Mouse (Mus musculus) forebrain, embryonic 15.5 days (tissue): ENCODE measurements around the gene Zfp619. TPM values are rescaled to one million over a fixed set of nuclear protein-coding genes. Genes with fewer than 3 reads are reported as not detected.
"Not testable (repeated sequence)": the region's sequence is repeated elsewhere in the genome, so short reads cannot be mapped to it uniquely, and the experiment has no call there.

Source experiments
- ATAC-seq: fragments of 200-750 bp; cut with Nextera tagmentation; replicated peaks from 2 replicates; pipeline ENCODE4 v1.8.0; 2017; ENCODE audit warnings: mild to moderate bottlenecking, moderate TSS enrichment, moderate library complexity
- H3K27ac ChIP-seq: fragments of 300-500 bp; sonication (generic); replicated peaks from 2 replicates; pipeline ENCODE4 v1.5.1; 2015; ENCODE audit warnings: mild to moderate bottlenecking, inconsistent platforms
- H3K27me3 ChIP-seq: fragments of 300-500 bp; sonication (generic); 2 replicates; pipeline ENCODE4 v1.6.1; 2015; ENCODE audit warnings: inconsistent platforms
- H3K36me3 ChIP-seq: fragments of 300-500 bp; sonication (generic); 2 replicates; pipeline ENCODE4 v1.6.1; 2015; ENCODE audit warnings: mild to moderate bottlenecking, inconsistent platforms
- H3K4me1 ChIP-seq: fragments of 300-500 bp; sonication (generic); 2 replicates; pipeline ENCODE4 v1.6.1; 2015; ENCODE audit warnings: inconsistent platforms
- H3K4me2 ChIP-seq: fragments of 300-500 bp; sonication (generic); replicated peaks from 2 replicates; pipeline ENCODE4 v1.6.1; 2015; ENCODE audit warnings: mild to moderate bottlenecking, inconsistent platforms
- H3K4me3 ChIP-seq: fragments of 300-500 bp; sonication (generic); 2 replicates; pipeline ENCODE4 v1.5.1; 2015; ENCODE audit warnings: mild to moderate bottlenecking, inconsistent platforms
- H3K9ac ChIP-seq: fragments of 300-500 bp; sonication (generic); replicated peaks from 2 replicates; pipeline ENCODE4 v1.6.1; 2015; ENCODE audit warnings: mild to moderate bottlenecking, inconsistent platforms
- H3K9me3 ChIP-seq: fragments of 300-500 bp; sonication (generic); 2 replicates; pipeline ENCODE4 v1.6.1; 2016; ENCODE audit warnings: inconsistent platforms
- WGBS: fragments of 180-500 bp; shearing (Covaris S2); methylation state at CpG from one replicate; pipeline ENCODE4 v1.1.7; 2015; ENCODE audit warnings: mixed read lengths; 5-methylcytosine and 5-hydroxymethylcytosine counted together
- polyA plus RNA-seq: library from polyadenylated mRNA; unstranded; fragments of >200 nt; fragmentation: Nextera tagmentation; extraction: Ambion mirVana; gene quantifications from 2 replicates; pipeline ENCODE4 v1.2.1, GENCODE M21; 2015

The Zfp619 gene
- polyA plus RNA-seq, 1 experiment from 2014 or later = 3.4 TPM

DNA sequence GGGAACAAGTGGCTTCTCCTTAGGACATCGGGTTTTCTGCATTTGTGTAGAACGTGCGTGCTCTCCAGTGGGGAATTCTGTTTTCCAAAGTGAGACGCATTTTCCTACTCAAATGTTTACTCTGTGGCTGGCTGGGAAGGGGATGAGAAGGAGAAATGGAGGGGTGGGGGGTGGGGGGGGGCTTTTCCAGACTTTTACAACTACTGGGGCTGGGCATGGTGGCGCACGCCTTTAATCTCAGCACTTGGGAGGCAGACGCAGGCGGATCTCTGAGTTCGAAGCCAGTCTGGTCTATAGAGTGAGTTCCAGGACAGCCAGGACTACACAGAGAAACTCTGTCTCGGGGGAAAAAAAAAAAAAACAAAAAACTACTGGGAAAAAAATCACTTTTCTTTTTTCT lies 27.6 kb downstream of the Zfp619 start:
- Histone ChIP-seq H3K4me3 (peak overlapping the region; percentile 61), H3K4me1 (peaks cover 9% of the 10 kb centered on the region), H3K4me2 (peak overlapping the region; percentile 79), H3K9ac (peak overlapping the region; percentile 72; the same call in 1 of the 2 replicates), H3K9me3 (no peaks in the 10 kb centered on the region), H3K27ac (peak overlapping the region; percentile 74), H3K36me3 (no peaks in the 10 kb centered on the region), H3K27me3 (no peaks in the 10 kb centered on the region)
- WGBS = 53% methylated on average over 10 of the region's 10 CpGs
- ATAC-seq = no peak

DNA sequence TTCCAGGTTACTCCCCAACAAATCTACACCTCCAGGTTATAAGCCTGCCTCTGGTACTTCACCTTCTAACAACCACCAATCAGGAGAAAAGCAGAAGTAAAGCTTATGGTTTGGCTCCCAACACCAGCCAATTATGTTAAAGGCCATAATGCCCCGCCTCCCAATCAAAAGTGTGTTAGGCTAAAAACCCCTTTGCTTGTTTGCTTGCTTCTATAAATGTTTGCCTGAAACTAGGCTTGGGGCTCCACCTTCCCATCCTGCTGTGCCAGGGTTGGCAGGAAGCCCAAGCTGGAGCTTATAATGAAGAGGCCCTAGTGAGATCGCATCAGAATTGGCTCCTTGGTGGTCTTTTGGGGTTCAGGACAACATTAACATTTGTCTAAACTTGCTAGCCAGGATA lies 31.8 kb downstream of the Zfp619 start:
- Histone ChIP-seq H3K4me3 (no peak overlapping the region), H3K27me3 (no peaks in the 10 kb centered on the region), H3K4me2 (no peak overlapping the region), H3K4me1 (peaks cover 23% of the 10 kb centered on the region), H3K36me3 (no peaks in the 10 kb centered on the region), H3K27ac (no peak overlapping the region), H3K9me3 (no peaks in the 10 kb centered on the region), H3K9ac (no peak overlapping the region)
- WGBS = 46% methylated on average over 2 of the region's 2 CpGs
- ATAC-seq = no peak

DNA sequence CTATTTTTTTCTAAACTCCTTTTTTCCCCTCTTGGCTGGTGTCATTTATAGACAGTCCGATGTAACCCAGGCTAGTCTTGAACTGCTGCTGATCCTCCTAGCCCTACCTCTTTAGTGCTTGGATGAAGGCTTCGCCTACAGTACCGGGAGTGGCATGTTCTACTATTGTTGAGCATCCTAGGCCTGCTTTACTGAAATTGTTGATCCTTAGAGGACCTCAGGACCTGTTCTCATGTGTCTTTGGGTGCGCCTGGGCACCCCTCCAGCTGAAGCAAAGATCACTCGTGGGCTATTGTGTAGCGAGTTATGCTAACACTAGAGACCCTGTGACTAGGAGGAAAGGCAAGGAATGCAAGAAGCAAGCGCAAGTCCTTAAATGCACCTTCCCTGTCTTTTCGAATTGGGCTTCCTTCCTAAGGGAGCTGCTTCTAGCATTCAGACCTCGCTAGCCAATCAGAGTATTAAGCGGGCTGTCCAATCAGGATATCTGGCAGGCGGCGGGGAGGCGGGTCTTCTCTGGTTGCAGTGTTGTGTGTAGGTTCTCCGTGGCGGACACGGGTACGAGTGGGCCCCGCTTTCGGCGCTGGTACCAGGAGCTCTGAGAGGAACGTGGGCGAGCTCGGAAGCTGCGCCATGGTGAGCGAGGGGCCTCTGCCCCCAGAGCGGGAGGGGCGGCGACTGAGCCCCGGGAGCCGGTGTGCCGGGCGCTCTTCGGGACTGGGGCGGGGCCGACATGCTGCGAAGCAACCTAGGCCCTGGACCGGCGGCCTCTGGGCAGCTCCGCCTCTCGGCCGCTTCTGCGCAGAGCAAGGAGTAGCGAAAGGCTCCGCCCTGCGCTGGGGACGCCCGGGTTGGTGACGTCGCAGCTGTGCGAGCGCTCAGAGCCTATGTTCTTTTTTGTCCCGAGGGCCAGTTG lies 34.7 kb downstream of the Zfp619 start:
- 2% methylated on average over 52 of the region's 52 CpGs for WGBS
- Histone ChIP-seq H3K4me2 (peak overlapping the region; percentile 54), H3K4me3 (peak overlapping the region; percentile 91), H3K27me3 (no peaks in the 10 kb centered on the region), H3K4me1 (peaks cover 16% of the 10 kb centered on the region), H3K36me3 (peaks cover 8% of the 10 kb centered on the region; the same call in 1 of the 2 replicates), H3K9ac (peak overlapping the region; percentile 87), H3K9me3 (no peaks in the 10 kb centered on the region), H3K27ac (peak overlapping the region; percentile 95)
- ATAC-seq = peak; percentile 99

- Histone ChIP-seq H3K4me2 (peak overlapping the region; percentile 54), H3K9ac (peak overlapping the region; percentile 87), H3K4me1 (peaks cover 16% of the 10 kb centered on the region), H3K27ac (0 out of 2 replicates have a peak overlapping the region, but pooled peaks have one; percentile 95), H3K27me3 (no peaks in the 10 kb centered on the region), H3K36me3 (peaks cover 15% of the 10 kb centered on the region; the same call in 1 of the 2 replicates), H3K9me3 (no peaks in the 10 kb centered on the region), H3K4me3 (peak overlapping the region; percentile 91)
- 13% methylated on average over 5 of the region's 5 CpGs for WGBS
- no peak for ATAC-seq
Observed at GRCm38 (mm10) chr7:39552993-39553392, 35.4 kb downstream of the Zfp619 start.

GRCm38 (mm10) chr7:39553871-39554270 lies 36.3 kb downstream of the Zfp619 start:
- no peak overlapping the region for H3K4me2 ChIP-seq
- 85% methylated on average over 4 of the region's 4 CpGs for WGBS
- no peak for ATAC-seq
- H3K27ac ChIP-seq = no peak overlapping the region
- no peak overlapping the region for H3K9ac ChIP-seq
- no peaks in the 10 kb centered on the region for H3K9me3 ChIP-seq
- no peaks in the 10 kb centered on the region for H3K27me3 ChIP-seq
- no peak overlapping the region for H3K4me3 ChIP-seq
- H3K36me3 ChIP-seq = peaks cover 15% of the 10 kb centered on the region; the same call in 1 of the 2 replicates
- H3K4me1 ChIP-seq = peaks cover 16% of the 10 kb centered on the region

GRCm38 (mm10) chr7:39580066-39580465 lies 62.5 kb downstream of the Zfp619 start:
- H3K27ac ChIP-seq = no peak overlapping the region
- WGBS = 77% methylated on average over 2 of the region's 2 CpGs
- H3K27me3 ChIP-seq = no peaks in the 10 kb centered on the region
- H3K4me1 ChIP-seq = no peaks in the 10 kb centered on the region
- H3K9ac ChIP-seq = no peak overlapping the region
- H3K9me3 ChIP-seq = no peaks in the 10 kb centered on the region
- H3K4me3 ChIP-seq = no peak overlapping the region
- H3K4me2 ChIP-seq = no peak overlapping the region
- H3K36me3 ChIP-seq = no peaks in the 10 kb centered on the region
- no peak for ATAC-seq

DNA sequence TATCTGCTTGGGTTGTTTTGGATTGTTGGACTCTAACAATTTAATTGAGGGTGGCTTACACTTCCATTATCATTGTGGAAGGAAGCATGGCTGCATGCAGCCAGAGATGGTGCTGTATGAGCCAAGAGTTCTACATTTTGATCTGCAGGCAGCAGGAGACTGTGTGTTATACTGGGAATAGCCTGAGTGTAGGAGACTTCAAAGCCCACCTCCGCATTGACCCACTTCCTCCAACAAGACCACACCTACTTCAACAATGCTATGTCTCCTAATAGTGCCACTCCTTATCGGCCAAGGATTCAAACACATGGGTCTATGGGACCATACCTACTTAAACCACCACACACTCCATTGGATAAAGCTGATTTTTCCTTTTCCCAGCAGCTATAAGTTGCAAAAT lies 63.0 kb downstream of the Zfp619 start:
- ATAC-seq = no peak
- no peaks in the 10 kb centered on the region for H3K36me3 ChIP-seq
- no peaks in the 10 kb centered on the region for H3K27me3 ChIP-seq
- no peak overlapping the region for H3K4me3 ChIP-seq
- no peak overlapping the region for H3K27ac ChIP-seq
- H3K4me2 ChIP-seq = no peak overlapping the region
- H3K9me3 ChIP-seq = no peaks in the 10 kb centered on the region
- H3K4me1 ChIP-seq = no peaks in the 10 kb centered on the region
- WGBS = 94% methylated on average over 2 of the region's 2 CpGs
- H3K9ac ChIP-seq = no peak overlapping the region

- H3K9ac ChIP-seq, H3K4me3 ChIP-seq, H3K27me3 ChIP-seq, H3K4me2 ChIP-seq, H3K36me3 ChIP-seq, ATAC-seq, H3K9me3 ChIP-seq, H3K27ac ChIP-seq, H3K4me1 ChIP-seq: not testable (repeated sequence)
- WGBS = 50% methylated on average over 6 of the region's 6 CpGs
Observed at GRCm38 (mm10) chr7:39586834-39587233, 69.3 kb downstream of the Zfp619 start.

DNA sequence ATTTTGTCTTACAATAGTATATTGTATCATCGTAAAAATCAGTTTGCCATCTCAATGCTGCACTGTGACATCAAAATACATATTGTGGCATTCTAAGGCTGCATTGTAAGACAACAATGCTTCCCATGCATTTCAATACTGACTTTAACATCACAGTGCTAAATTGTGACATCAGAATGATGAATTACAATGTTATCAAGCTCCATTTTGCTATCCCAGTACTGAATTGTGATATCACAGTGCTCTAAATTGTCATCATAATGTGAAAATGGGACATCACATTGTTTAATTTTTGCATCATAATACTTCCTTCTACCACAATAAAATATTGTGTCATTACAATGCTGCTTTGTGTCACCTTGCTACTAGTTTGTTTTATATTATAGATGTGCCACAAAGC lies 70.5 kb downstream of the Zfp619 start:
- peak overlapping the region; percentile 66; the same call in 1 of the 2 replicates for H3K9ac ChIP-seq
- peak overlapping the region; percentile 51 for H3K4me3 ChIP-seq
- no peaks in the 10 kb centered on the region for H3K27me3 ChIP-seq
- peak; percentile 17 for ATAC-seq
- H3K36me3 ChIP-seq = no peaks in the 10 kb centered on the region
- peak overlapping the region; percentile 50 for H3K4me2 ChIP-seq
- no peaks in the 10 kb centered on the region for H3K9me3 ChIP-seq
- WGBS = 82% methylated on average over 1 of the region's 1 CpGs
- H3K27ac ChIP-seq = peak overlapping the region; percentile 69; the same call in 1 of the 2 replicates
- H3K4me1 ChIP-seq = no peaks in the 10 kb centered on the region

DNA sequence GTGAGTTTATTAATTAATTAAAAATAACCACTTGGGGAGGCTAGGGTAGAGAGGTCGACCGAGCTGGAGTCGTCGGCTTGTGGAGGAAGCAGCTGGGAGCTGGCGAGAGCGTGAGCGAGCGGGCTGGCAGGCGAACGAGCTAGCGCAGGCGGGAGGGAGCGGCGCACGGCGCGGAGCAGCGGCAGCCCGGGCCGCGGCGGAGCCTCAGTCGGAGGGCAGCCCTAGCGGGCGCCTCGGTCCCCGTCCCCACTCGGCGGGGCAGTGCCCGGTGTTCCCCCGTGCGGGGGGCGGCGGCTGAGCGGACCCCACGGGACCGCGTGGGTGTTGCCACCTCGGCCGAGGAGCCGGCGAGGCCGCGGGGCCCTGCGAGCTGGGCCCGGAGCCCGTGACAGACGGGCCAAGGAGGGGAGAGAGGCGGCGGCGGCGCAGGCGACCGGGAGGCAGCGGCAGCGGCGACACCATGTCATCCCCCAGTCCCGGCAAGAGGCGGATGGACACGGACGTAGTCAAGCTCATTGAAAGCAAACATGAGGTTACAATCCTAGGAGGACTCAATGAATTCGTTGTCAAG lies 71.0 kb downstream of the Zfp619 start:
- Histone ChIP-seq H3K9ac (peak overlapping the region; percentile 66), H3K27ac (peak overlapping the region; percentile 69), H3K4me2 (peak overlapping the region; percentile 50), H3K4me3 (peak overlapping the region; percentile 51)
- WGBS = under 1% methylated on average over 46 of the region's 62 CpGs
- ATAC-seq = peak; percentile 96
- not testable (repeated sequence) for H3K36me3 ChIP-seq, H3K4me1 ChIP-seq, H3K9me3 ChIP-seq, H3K27me3 ChIP-seq

DNA sequence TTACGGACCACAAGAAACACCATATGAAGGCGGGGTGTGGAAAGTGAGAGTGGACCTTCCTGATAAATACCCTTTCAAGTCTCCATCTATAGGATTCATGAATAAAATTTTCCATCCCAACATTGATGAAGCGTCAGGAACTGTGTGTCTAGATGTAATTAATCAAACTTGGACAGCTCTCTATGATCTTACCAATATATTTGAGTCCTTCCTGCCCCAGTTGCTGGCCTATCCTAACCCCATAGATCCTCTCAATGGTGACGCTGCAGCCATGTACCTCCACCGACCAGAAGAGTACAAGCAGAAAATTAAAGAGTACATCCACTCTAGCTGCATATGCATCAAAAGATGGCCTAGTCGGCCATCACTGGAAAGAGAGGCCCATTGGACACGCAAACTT lies 71.5 kb downstream of the Zfp619 start:
- not testable (repeated sequence) for H3K4me1 ChIP-seq, H3K9me3 ChIP-seq, H3K36me3 ChIP-seq, H3K27me3 ChIP-seq
- H3K4me2 ChIP-seq = peak overlapping the region; percentile 50
- 43% methylated on average over 7 of the region's 7 CpGs for WGBS
- H3K9ac ChIP-seq = peak overlapping the region; percentile 66; the same call in 1 of the 2 replicates
- H3K27ac ChIP-seq = 0 out of 2 replicates have a peak overlapping the region, but pooled peaks have one; percentile 69
- peak; percentile 42 for ATAC-seq
- peak overlapping the region; percentile 51 for H3K4me3 ChIP-seq
